Mouse (Mus musculus): ENCODE measurements at regions not wholly inside any gene's neighbourhood (a gene's known extent, or its start where the extent isn't known, plus 50 kb on each side); places are given as distances from the start of the nearest gene placed in this dataset.

DNA sequence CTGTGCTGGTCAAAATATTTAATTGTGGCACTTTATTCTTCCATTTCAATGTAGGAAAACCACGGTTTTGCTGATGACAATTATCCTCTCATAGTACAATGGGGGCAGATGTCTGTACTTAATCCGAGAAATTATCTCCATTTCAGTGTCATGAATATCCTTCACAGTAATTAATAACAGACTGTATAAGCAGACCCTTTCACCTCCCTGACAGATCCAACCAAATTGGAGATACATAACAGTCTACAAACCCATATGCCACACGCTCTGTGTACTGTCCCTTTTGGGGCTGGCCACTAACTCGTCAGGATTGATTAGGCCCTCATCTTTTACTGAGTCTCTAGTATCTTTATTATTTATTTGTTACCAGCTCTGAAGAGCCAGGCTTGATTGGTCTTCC lies 212.6 kb upstream of the Igfbp7 start:
- no peak for DNase-seq (ENCODE audit: low spot score in 2 of 2)

DNA sequence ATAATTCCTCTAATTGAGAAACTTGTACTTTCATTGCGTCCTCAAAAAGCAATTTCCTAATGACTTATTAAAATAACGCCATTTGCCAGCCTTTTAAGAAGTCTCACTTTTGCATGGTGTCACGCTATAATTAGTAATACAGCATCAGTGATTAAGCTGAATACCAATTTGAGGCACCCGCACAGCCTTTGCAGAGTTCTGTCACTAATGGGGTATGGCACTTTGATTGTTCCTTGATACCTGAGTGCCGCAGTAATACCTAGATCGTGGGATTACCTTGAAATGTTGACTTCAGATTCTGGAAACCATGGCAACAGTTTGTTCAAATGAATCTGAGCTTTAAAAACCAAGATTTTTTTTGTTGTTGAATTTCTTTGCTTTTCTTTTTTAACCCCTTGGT lies 202.7 kb upstream of the Igfbp7 start:
- no peak for DNase-seq (ENCODE audit: low spot score in 2 of 2)

DNA sequence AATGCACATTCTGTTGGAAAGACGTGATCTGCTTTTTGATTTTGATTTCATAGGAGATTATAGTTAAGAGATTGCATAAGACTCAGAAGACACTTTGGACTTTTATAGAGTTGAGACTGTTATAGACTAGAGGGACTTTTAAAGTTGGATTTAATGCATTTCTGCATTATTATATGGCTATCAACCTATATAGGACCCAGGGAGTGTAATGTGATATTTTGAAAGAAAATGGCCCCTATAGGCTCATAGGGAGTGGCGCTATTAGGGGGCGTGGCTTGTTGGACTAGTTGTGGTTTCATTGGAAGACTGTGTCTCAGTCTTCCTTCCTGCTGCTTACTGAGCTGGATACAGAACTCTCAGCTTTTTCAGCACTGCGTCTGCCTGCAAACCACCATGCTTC lies 186.9 kb upstream of the Igfbp7 start:
- no peak for DNase-seq (ENCODE audit: low spot score in 2 of 2)

DNA sequence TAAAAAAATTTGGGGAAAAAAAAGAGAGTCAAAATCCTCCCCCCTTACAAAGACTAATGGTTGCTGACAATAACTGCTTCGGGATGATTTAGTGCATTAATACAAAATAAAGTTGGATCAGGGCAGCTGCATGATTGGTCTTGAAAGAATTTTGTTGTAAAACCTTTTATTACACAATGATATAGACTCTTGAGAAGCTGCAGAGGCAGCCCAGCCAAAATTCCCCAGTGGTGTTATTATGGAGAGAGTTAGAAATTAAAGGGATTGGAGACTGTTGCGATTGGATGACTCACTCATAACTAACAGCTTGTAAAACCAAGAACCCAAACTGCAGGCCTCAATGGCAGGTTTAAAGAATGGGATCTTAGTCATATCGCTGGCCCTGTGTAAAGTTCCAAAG lies 181.4 kb upstream of the Igfbp7 start:
- no peak for DNase-seq (ENCODE audit: low spot score in 2 of 2)

DNA sequence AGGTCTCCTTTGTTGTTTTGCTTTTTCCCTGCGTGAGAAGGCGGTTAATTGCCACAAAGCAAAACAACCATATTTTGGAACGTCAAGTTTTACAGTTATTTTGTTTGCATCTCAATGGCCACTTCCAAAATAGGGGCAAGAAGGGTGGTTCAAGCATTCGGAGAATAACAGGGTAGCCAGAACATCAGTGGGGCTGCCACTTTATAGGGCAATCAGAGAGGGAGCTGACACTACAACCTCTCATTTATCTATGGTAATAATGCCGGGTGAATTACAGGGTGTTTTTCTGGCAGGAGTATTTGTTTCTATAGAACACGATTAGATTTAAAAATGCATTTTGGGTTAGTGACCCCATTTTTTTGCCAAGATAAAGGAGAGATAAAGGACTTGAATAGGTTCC lies 173.9 kb upstream of the Igfbp7 start:
- DNase-seq (ENCODE audit: low spot score in 2 of 2), result no peak

DNA sequence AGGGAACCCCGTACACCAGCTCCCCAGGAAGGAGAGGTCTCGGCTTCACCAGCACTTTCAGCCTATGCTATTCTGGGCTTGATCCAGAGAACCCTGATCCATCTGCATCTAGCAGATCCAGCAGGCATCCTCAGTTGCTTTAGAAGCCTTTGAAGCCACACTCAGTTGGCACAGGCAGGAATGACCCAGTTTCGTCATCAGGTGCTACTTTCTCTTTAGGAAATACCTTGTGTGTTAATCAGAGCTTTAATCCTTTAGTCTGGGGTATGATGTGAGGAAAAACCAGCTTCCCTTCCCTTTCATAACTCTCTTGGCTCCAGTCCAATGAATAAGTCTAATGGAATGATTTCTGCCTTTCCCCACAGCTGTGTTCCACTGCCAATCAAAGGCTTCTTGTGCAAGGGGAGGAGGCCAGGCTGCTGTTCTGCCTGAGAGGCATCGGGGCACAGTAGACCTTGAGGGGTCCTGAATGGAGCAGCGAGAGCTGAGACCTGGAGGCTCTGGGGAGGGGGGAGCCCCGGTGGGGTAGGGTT lies 173.3 kb upstream of the Igfbp7 start:
- no peak for DNase-seq (ENCODE audit: low spot score in 2 of 2)

- no peak for DNase-seq (ENCODE audit: low spot score in 2 of 2)
These were observed 172.2 kb upstream of the Igfbp7 start for GRCm38 (mm10) chr5:77579826-77580745.

- DNase-seq (ENCODE audit: low spot score in 2 of 2), result no peak
These were observed 169.0 kb upstream of the Igfbp7 start for GRCm38 (mm10) chr5:77576881-77577280.

- no peak for DNase-seq (ENCODE audit: low spot score in 2 of 2)
These were observed 167.9 kb upstream of the Igfbp7 start for GRCm38 (mm10) chr5:77575780-77576179.

DNA sequence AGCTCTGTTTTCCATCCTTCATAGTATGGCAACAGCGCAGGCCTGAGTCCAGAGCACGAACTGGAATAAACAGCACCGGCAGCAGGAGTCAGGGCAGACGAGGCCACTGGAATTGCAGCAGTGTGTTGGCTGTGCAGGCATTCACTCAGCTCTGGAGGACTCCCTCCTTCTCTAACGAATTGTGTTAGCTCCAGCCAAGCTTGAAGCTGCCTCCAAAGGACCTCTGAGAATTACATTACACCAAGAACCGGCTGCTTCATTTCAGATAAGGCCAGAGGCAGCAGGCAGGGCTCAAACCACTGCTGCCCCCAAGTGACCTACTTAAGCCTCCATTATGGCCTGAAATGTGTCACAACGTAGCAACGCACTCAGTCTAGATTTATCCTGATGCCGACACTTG lies 162.5 kb upstream of the Igfbp7 start:
- DNase-seq (ENCODE audit: low spot score in 2 of 2), result no peak

DNA sequence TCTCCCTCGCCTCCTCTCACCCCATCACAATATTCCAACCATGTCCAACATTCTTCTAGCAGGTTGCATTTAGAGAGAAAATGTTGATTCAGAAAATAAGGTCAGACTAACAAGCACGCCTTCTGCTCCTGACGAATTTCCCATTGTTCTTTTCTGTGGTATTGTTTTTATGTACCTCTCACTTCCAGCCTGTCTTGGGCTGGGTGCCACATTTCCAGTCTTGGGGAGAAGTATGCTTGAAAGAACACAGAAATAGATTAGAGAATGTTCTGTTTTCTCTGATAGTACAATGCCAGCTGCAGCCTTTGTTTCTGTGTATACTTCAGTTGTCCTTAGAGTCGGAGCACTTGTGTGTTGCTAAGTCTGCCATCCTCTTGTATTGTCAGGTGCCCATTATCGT lies 160.3 kb upstream of the Igfbp7 start:
- no peak for DNase-seq (ENCODE audit: low spot score in 2 of 2)

GRCm38 (mm10) chr5:77552580-77552979 lies 144.7 kb upstream of the Igfbp7 start:
- no peak for DNase-seq (ENCODE audit: low spot score in 2 of 2)

- DNase-seq (ENCODE audit: low spot score in 2 of 2), result no peak
These were observed 144.2 kb upstream of the Igfbp7 start for GRCm38 (mm10) chr5:77552081-77552480.

DNA sequence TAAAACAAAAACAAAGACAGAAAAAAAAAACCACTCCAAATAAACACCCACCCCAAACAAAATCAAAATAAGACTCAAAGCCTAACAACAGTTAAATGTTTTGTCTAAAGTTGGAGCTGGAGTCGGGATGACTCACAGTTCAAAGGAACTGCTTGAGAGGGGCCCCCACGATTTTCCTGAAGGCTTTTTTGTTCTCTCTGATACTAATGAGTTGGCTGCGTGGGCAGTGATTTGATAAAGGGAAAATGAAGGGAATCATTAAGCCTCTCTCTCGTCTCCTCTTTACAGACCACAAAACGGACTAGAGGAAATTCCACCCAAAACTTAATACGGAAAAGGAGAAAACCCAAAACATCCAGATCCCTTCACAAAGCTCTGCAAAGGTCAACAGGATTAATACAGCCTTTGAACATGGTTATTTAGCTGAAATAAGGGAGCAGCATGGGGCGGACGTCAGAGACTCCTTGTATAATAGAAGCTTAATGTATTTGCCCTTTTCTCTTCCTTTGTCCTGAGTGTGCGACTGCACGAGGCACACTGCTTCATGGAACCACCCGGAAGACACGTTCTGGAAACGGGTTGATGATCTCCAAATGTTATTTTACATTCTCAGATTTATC lies 138.3 kb upstream of the Igfbp7 start:
- DNase-seq (ENCODE audit: low spot score in 2 of 2), result no peak

GRCm38 (mm10) chr5:77532261-77533015 lies 124.6 kb upstream of the Igfbp7 start:
- DNase-seq (ENCODE audit: low spot score in 2 of 2), result no peak

DNA sequence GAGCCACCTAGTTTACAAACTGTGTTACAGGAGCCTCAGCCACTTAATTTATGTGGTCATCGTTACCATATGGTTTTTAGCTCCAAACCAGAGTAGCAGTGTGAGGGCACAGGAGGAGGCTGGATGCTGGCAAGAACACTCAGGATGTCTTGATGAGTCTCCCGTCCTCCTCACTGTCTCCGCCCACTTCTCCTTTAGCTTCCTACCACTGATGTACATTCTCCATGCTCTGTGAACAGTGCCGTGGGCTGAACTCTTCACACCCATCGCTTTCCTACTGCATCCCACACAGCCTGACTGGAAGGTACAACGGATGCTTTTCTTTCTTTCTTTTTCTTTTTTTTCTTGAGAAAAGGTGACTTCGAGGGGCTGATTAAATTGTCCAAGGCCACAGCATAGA lies 122.5 kb upstream of the Igfbp7 start:
- DNase-seq (ENCODE audit: low spot score in 2 of 2), result no peak

GRCm38 (mm10) chr5:77517252-77517651 lies 109.4 kb upstream of the Igfbp7 start:
- no peak for DNase-seq (ENCODE audit: low spot score in 2 of 2)

GRCm38 (mm10) chr5:77515448-77515847 lies 107.6 kb upstream of the Igfbp7 start:
- DNase-seq (ENCODE audit: low spot score in 2 of 2), result no peak

- no peak for DNase-seq (ENCODE audit: low spot score in 2 of 2)
These were observed 94.8 kb upstream of the Igfbp7 start for GRCm38 (mm10) chr5:77502684-77503083.

DNA sequence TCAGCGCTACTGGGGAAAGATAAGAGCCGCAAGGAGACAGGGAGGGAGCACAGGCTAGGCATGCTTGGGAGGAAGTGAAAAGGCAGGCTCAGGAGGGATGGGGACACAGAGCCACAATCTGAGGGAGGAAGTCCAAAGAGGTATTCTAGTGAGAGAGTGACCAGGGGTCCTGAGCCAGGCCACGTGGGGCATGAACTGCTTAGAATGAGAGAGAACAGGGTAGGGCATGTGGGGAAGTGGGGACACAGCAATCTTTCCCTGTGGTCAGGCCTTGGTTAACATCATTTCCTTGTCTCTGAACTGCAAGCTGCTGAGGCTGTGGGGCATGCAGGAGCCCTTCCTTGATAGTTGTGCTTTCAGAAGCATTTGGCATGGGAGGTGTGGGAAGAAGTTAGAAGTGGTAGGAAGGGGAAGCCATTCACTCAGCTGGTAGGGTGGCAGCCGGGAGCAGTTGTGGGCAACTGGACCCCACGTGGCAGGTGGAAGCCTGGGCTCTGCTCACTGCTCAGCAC lies 92.2 kb upstream of the Igfbp7 start:
- DNase-seq (ENCODE audit: low spot score in 2 of 2), result no peak

GRCm38 (mm10) chr5:77494601-77495000 lies 86.8 kb upstream of the Igfbp7 start:
- no peak for DNase-seq (ENCODE audit: low spot score in 2 of 2)

DNA sequence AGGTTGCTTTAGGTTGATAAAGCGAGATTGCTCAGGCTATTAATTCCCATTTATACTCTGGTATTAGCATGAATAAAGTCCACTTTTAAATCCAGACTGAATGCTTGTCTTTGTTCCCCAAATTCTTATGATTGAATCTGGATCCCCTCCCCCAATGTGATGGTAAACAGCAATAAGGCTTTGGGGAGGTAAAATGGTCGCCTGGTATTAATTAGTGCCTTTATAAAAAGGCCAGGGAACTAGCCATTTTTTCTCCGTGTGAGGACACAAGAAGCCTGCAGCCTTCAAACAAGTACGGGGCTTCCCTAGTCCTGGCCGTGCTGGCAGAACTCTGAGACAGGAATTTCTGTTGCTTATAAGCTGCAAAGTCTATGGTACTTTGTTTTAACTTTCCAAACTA lies 81.1 kb upstream of the Igfbp7 start:
- DNase-seq (ENCODE audit: low spot score in 2 of 2), result no peak

Measured in gastrocnemius, adult 8-10 months (tissue).